Mouse (Mus musculus): ENCODE measurements around the gene Ankib1.

DNA sequence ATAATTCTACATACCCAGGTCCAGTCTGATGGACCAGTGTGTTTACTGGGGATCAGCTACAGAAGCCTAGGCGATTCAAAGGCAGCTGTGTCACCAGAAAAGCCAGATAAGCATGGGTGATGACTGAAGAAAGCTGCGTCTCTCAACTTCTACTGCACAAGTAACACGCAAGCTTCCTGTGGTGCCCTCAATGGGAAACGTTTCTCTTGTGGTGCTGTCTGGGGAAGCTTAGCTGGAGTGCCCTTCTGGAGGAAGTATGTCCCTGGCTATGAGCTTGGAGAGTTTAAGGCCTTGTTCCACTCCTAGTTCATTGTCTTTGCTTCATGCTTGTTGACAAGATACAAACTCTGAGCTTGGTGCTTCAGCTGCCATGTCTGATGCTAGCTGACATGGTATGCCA is 83.4 kb downstream of the Ankib1 start:
- TF ChIP-seq CTCF (IDR thresholded peaks at IDR 0.05; ENCODE audit: extremely low read depth, insufficient read depth, insufficient read length, insufficient replicate concordance) (no peak), POLR2A (IDR thresholded peaks at IDR 0.05; ENCODE audit: low read depth, low read length) (no peak)

Measured in spleen, adult 2 months (tissue).